Mouse (Mus musculus) lung, embryonic 15.5 days (tissue): ENCODE data around the gene 1700017B05Rik. TPM values are rescaled to one million over a fixed set of nuclear protein-coding genes. Genes with fewer than 3 reads are reported as not detected.

Experiments used
- ATAC-seq: fragments of 200-750 bp; cut with Nextera tagmentation; 2 replicates; pipeline ENCODE4 v1.8.0; 2017; ENCODE audit warnings: moderate number of reproducible peaks, borderline replicate concordance; ENCODE audit not compliant: low FRiP score, low TSS enrichment; ENCODE audit errors: extremely low read depth
- H3K27ac ChIP-seq: fragments of 300-500 bp; sonication (generic); 2 replicates; pipeline ENCODE4 v1.5.1; 2015; ENCODE audit warnings: moderate library complexity, mild to moderate bottlenecking, inconsistent platforms
- H3K27me3 ChIP-seq: fragments of 300-500 bp; sonication (generic); 2 replicates; pipeline ENCODE4 v1.6.1; 2015; ENCODE audit warnings: inconsistent platforms
- H3K36me3 ChIP-seq: fragments of 300-500 bp; sonication (generic); 2 replicates; pipeline ENCODE4 v1.6.1; 2015; ENCODE audit warnings: inconsistent platforms
- H3K4me1 ChIP-seq: fragments of 300-500 bp; sonication (generic); 2 replicates; pipeline ENCODE4 v1.6.1; 2015; ENCODE audit warnings: inconsistent platforms
- H3K4me2 ChIP-seq: fragments of 300-500 bp; sonication (generic); 2 replicates; pipeline ENCODE4 v1.6.1; 2015; ENCODE audit warnings: inconsistent platforms, mild to moderate bottlenecking, moderate library complexity
- H3K4me3 ChIP-seq: fragments of 300-500 bp; sonication (generic); 2 replicates; pipeline ENCODE4 v1.5.1; 2015; ENCODE audit warnings: mild to moderate bottlenecking, inconsistent platforms
- H3K9ac ChIP-seq: fragments of 300-500 bp; sonication (generic); 2 replicates; pipeline ENCODE4 v1.6.1; 2015; ENCODE audit warnings: inconsistent platforms
- H3K9me3 ChIP-seq: fragments of 300-500 bp; sonication (generic); 2 replicates; pipeline ENCODE4 v1.6.1; 2016; ENCODE audit warnings: inconsistent platforms
- WGBS: fragments of 180-500 bp; shearing (Covaris S2); methylation state at CpG from one replicate; pipeline ENCODE4 v1.1.7; 2015; 5-methylcytosine and 5-hydroxymethylcytosine counted together
- polyA plus RNA-seq: library from polyadenylated mRNA; unstranded; fragments of >200 nt; fragmentation: Nextera tagmentation; extraction: Ambion mirVana; gene quantifications from 2 replicates; pipeline ENCODE4 v1.2.1, GENCODE M21; 2015

1700017B05Rik gene
- polyA plus RNA-seq, 1 experiment from 2014 or later: 21.7 TPM

DNA sequence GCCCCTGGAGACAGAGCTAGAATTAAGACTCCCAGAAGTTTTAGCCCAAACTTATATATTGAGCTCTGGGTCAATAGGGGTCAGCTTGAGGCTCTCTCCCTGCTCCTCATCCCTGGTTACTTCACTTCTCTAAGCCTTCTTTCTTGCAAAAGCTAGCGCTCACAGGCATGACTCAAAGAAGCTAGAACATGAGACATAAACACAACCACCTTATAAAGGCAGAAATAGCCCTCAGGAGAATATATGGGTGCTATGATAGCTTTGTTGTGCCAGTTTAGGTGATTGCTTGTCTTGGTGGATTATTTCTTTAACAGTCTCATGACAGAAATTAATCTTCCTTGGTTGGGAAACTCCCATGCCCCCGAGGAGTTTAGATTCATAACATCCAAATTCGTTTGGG, 32.5 kb upstream of the 1700017B05Rik start:
- Histone ChIP-seq H3K4me3 (no peak overlapping the region), H3K36me3 (no peaks in the 10 kb centered on the region), H3K9me3 (no peaks in the 10 kb centered on the region), H3K27me3 (no peaks in the 10 kb centered on the region), H3K9ac (no peak overlapping the region), H3K4me1 (no peaks in the 10 kb centered on the region), H3K27ac (no peak overlapping the region), H3K4me2 (no peak overlapping the region)
- WGBS: 72% methylated on average over 3 of the region's 3 CpGs
- ATAC-seq: no peak

DNA sequence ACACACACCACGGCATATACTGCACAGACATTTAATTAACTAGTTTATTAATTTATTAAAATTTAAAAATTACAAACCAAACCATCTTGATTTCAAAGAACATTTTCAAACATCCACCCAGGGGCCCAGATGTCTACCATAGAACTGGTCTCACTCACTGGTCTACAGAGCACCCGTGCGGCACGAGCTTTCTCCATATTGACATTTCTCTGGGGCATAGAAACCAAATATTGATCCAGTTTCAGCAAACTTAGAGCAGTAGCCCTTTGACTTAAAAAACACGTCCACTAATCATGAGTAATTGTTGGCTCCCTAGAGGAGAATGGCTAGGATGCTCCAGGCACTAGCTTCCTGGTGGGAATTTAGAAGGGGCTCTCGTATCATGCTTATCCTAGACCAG, 24.8 kb upstream of the 1700017B05Rik start:
- no peak overlapping the region for H3K4me2 ChIP-seq
- H3K9me3 ChIP-seq: no peaks in the 10 kb centered on the region
- 69% methylated on average over 6 of the region's 6 CpGs for WGBS
- no peak overlapping the region for H3K9ac ChIP-seq
- H3K36me3 ChIP-seq: no peaks in the 10 kb centered on the region
- no peak for ATAC-seq
- H3K4me3 ChIP-seq: no peak overlapping the region
- no peaks in the 10 kb centered on the region for H3K27me3 ChIP-seq
- H3K4me1 ChIP-seq: peaks cover 23% of the 10 kb centered on the region
- H3K27ac ChIP-seq: no peak overlapping the region

- 64% methylated on average over 4 of the region's 4 CpGs for WGBS
- no peak overlapping the region for H3K27ac ChIP-seq
- peaks cover 48% of the 10 kb centered on the region for H3K4me1 ChIP-seq
- no peak overlapping the region for H3K9ac ChIP-seq
- no peak overlapping the region for H3K4me3 ChIP-seq
- no peaks in the 10 kb centered on the region for H3K36me3 ChIP-seq
- H3K27me3 ChIP-seq: no peaks in the 10 kb centered on the region
- no peak for ATAC-seq
- no peak overlapping the region for H3K4me2 ChIP-seq
- no peaks in the 10 kb centered on the region for H3K9me3 ChIP-seq
These were observed 20.9 kb upstream of the 1700017B05Rik start for GRCm38 (mm10) chr9:57283311-57283710.

GRCm38 (mm10) chr9:57282686-57283085, 20.3 kb upstream of the 1700017B05Rik start:
- no peak for ATAC-seq
- H3K9me3 ChIP-seq: no peaks in the 10 kb centered on the region
- 41% methylated on average over 3 of the region's 3 CpGs for WGBS

DNA sequence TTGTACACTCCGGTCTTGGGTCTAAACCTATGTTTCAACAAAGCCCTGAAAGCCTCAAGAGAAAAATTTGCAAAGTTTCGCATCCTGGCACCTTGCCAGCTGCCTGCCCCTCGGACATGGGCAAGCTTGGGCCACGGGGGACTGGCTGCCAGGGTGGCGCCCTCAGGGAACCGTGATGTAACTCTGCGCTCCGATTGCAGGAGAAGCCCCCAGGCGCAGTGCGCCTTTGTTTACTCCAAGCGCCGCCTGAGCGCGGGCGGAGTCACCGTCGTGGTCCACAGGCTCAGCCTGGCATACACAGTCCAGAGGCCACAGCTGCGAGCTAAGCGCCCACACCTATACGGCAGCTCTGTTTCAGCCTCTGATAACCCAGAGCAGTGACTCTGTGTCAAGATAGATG, 19.1 kb upstream of the 1700017B05Rik start:
- peak overlapping the region; percentile 53 for H3K4me2 ChIP-seq
- peak overlapping the region; percentile 10; the same call in 1 of the 2 replicates for H3K4me3 ChIP-seq
- no peaks in the 10 kb centered on the region for H3K27me3 ChIP-seq
- H3K9ac ChIP-seq: no peak overlapping the region
- H3K27ac ChIP-seq: no peak overlapping the region
- no peaks in the 10 kb centered on the region for H3K36me3 ChIP-seq
- H3K4me1 ChIP-seq: peaks cover 56% of the 10 kb centered on the region
- 0 out of 2 replicates have a peak, but pooled peaks have one; percentile 31 for ATAC-seq
- 7% methylated on average over 20 of the region's 20 CpGs for WGBS
- H3K9me3 ChIP-seq: no peaks in the 10 kb centered on the region

More at GRCm38 (mm10) chr9:57282686-57283085, 20.3 kb upstream of the 1700017B05Rik start:
- Histone ChIP-seq H3K27ac (no peak overlapping the region), H3K4me3 (no peak overlapping the region), H3K4me1 (peaks cover 54% of the 10 kb centered on the region), H3K36me3 (no peaks in the 10 kb centered on the region), H3K27me3 (no peaks in the 10 kb centered on the region), H3K4me2 (no peak overlapping the region), H3K9ac (no peak overlapping the region)

DNA sequence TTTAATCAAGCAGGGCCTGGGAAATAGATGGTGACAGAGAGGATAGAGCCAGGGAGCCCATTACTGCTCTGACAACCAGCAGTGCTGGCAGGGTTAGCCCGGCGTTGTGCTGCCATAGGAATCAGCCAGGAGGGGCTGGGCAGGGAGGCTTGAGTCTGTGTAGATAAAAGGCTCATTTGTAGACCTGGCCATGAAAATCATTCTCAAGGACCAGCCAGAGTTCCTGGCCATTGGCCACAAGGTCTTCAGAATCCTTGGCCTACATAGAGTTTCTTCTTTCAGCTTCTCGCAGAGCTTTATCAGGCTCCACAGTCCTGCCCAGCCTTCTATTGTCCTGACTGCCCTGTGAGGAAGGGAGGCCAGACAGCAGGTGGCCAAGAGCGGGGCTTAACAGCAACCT, 17.0 kb upstream of the 1700017B05Rik start:
- 34% methylated on average over 4 of the region's 4 CpGs for WGBS
- ATAC-seq: no peak
- Histone ChIP-seq H3K4me3 (no peak overlapping the region), H3K4me2 (no peak overlapping the region), H3K4me1 (peaks cover 58% of the 10 kb centered on the region), H3K36me3 (no peaks in the 10 kb centered on the region), H3K9ac (no peak overlapping the region), H3K27ac (no peak overlapping the region), H3K9me3 (no peaks in the 10 kb centered on the region), H3K27me3 (no peaks in the 10 kb centered on the region)

GRCm38 (mm10) chr9:57278268-57278667, 15.9 kb upstream of the 1700017B05Rik start:
- WGBS: 23% methylated on average over 4 of the region's 4 CpGs
- H3K4me3 ChIP-seq: no peak overlapping the region
- no peak overlapping the region for H3K27ac ChIP-seq
- H3K4me1 ChIP-seq: peaks cover 62% of the 10 kb centered on the region
- no peaks in the 10 kb centered on the region for H3K36me3 ChIP-seq
- H3K9me3 ChIP-seq: no peaks in the 10 kb centered on the region
- H3K9ac ChIP-seq: no peak overlapping the region
- peak; percentile 56; the same call in 1 of the 2 replicates for ATAC-seq
- no peak overlapping the region for H3K4me2 ChIP-seq
- no peaks in the 10 kb centered on the region for H3K27me3 ChIP-seq

- H3K4me3 ChIP-seq: no peak overlapping the region
- peaks cover 55% of the 10 kb centered on the region for H3K4me1 ChIP-seq
- no peaks in the 10 kb centered on the region for H3K9me3 ChIP-seq
- no peaks in the 10 kb centered on the region for H3K27me3 ChIP-seq
- H3K27ac ChIP-seq: no peak overlapping the region
- no peak overlapping the region for H3K9ac ChIP-seq
- no peaks in the 10 kb centered on the region for H3K36me3 ChIP-seq
- no peak for ATAC-seq
- H3K4me2 ChIP-seq: no peak overlapping the region
These were observed 13.9 kb upstream of the 1700017B05Rik start for GRCm38 (mm10) chr9:57276311-57276710.

DNA sequence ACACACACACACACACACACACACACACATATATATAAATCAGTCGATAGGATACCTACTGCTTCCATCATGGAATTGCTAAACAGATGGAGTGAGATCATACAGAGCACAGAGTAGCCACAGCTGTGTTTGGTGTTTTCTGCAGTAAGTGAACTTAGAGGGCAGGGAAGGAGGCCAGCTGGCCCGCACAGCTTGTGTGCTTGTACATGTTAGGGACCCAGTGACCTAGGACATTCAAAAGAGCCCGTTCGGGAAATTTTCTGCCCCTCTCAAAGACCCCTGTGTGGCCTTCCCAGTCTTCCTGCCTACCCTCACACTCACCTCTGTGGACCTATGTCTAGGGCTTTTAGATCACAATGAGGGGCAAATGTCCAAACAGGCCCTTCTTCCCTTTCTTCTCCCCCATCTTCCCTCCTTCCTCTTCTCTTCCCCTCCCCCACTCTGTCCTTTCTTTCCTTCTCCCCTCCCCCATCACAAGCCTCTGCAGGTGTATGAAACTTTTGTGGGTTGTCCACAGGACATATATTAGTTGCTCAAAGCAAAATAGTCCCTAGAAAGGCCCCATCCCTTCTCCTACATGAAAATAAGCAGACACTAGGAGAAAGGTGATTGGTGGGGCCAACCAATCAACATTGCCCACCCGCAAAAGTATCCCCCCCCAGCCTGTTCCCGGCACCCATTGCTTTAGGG, 11.5 kb upstream of the 1700017B05Rik start:
- Histone ChIP-seq H3K4me2 (no peak overlapping the region), H3K36me3 (no peaks in the 10 kb centered on the region), H3K4me3 (no peak overlapping the region), H3K27me3 (no peaks in the 10 kb centered on the region), H3K27ac (no peak overlapping the region), H3K4me1 (peaks cover 58% of the 10 kb centered on the region), H3K9me3 (no peaks in the 10 kb centered on the region), H3K9ac (no peak overlapping the region)
- ATAC-seq: no peak
- 28% methylated on average over 6 of the region's 6 CpGs for WGBS

GRCm38 (mm10) chr9:57272902-57273804, 10.7 kb upstream of the 1700017B05Rik start:
- no peaks in the 10 kb centered on the region for H3K9me3 ChIP-seq
- H3K36me3 ChIP-seq: no peaks in the 10 kb centered on the region
- no peak overlapping the region for H3K4me2 ChIP-seq
- no peaks in the 10 kb centered on the region for H3K27me3 ChIP-seq
- no peak overlapping the region for H3K9ac ChIP-seq
- H3K27ac ChIP-seq: no peak overlapping the region
- peaks cover 54% of the 10 kb centered on the region for H3K4me1 ChIP-seq
- WGBS: 55% methylated on average over 8 of the region's 8 CpGs
- no peak overlapping the region for H3K4me3 ChIP-seq
- ATAC-seq: no peak

- Histone ChIP-seq H3K4me3 (no peak overlapping the region), H3K4me1 (peaks cover 53% of the 10 kb centered on the region), H3K27ac (no peak overlapping the region), H3K36me3 (no peaks in the 10 kb centered on the region), H3K9ac (no peak overlapping the region), H3K9me3 (no peaks in the 10 kb centered on the region), H3K27me3 (no peaks in the 10 kb centered on the region), H3K4me2 (no peak overlapping the region)
- no peak for ATAC-seq
- 52% methylated on average over 9 of the region's 9 CpGs for WGBS
These were observed 9.6 kb upstream of the 1700017B05Rik start for GRCm38 (mm10) chr9:57271837-57272562.
